Mouse (Mus musculus): ENCODE data around the gene Coa3. TPM values are rescaled to one million over a fixed set of nuclear protein-coding genes. Genes with fewer than 3 reads are reported as not detected.

Coa3 gene
- total RNA-seq, 1 experiment = 139 TPM

GRCm38 (mm10) chr11:101272446-101272845, 6.5 kb downstream of the Coa3 start:
- in situ Hi-C loops (cut with MboI; ENCODE audit: low sequenced_read_pairs in 2 of 2, unreplicated experiment in 2 of 2) = no loop called here
- Histone ChIP-seq H3K27ac (ENCODE audit: insufficient read depth, low read depth, low read length, poor library complexity, severe bottlenecking) (no peak overlapping the region), H3K9ac (ENCODE audit: insufficient read depth, low read depth, low read length, poor library complexity, severe bottlenecking) (no peak overlapping the region), H3K4me1 (ENCODE audit: control insufficient read depth in 2 of 2, insufficient read depth in 2 of 2, low read length in 2 of 2, poor library complexity in 1 of 2) (peaks cover 0 to 12% of the 10 kb centered on the region in 2 experiments; a peak in 3 of 4 replicates), H3K9me3 (ENCODE audit: control insufficient read depth, insufficient read depth, low read depth, low read length) (no peaks in the 10 kb centered on the region), H3K36me3 (ENCODE audit: control insufficient read depth, insufficient read depth, low read length, poor library complexity, severe bottlenecking) (no peaks in the 10 kb centered on the region), H3K4me3 (ENCODE audit: insufficient read depth in 1 of 2, low read depth in 1 of 2, low read length in 2 of 2, poor library complexity in 1 of 2, severe bottlenecking in 1 of 2) (no peak overlapping the region)
- no peak for TF ChIP-seq ZC3H11A (IDR thresholded peaks at IDR 0.05; ENCODE audit: borderline replicate concordance, low read depth, low read length)
- DNase-seq (ENCODE audit: low read depth, low spot score) = no peak

DNA sequence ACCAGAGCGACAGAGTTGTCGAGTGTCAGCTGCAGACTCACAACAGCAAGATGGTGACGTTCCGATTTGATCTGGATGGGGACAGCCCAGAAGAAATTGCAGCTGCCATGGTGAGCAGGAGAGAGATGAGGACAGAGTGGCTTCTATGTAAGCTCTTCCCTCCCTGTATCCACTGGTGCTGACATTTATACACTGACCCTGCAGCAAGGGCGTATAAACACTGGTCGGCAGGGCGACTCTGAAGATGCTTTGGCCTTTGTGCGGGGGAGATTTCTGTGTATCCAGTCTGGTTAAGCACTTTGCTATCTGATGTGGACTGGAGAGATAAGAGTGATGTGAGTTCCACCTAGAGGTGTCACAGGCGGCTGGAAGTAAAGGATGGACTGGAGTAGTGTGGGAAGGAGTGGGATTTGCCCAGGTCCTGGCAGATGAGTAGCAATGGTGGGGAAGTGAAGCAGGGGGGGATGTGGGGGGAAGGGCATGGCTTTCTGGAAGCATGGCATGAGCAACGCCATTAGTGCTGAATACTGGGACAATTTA, 9.3 kb downstream of the Coa3 start:
- in situ Hi-C loops (cut with MboI; ENCODE audit: low sequenced_read_pairs in 2 of 2, unreplicated experiment in 2 of 2) = no loop called here
- no peak for DNase-seq (ENCODE audit: low read depth, low spot score)
- no peak overlapping the region for H3K4me3 ChIP-seq (ENCODE audit: insufficient read depth in 1 of 2, low read depth in 1 of 2, low read length in 2 of 2, poor library complexity in 1 of 2, severe bottlenecking in 1 of 2)

GRCm38 (mm10) chr11:101265906-101266305, 13.0 kb downstream of the Coa3 start:
- Histone ChIP-seq H3K4me1 (ENCODE audit: control insufficient read depth in 2 of 2, insufficient read depth in 2 of 2, low read length in 2 of 2, poor library complexity in 1 of 2) (peaks cover 0 to 32% of the 10 kb centered on the region in 2 experiments; a peak in 2 of 4 replicates), H3K9me3 (ENCODE audit: control insufficient read depth, insufficient read depth, low read depth, low read length) (no peaks in the 10 kb centered on the region), H3K4me3 (ENCODE audit: insufficient read depth in 1 of 2, low read depth in 1 of 2, low read length in 2 of 2, poor library complexity in 1 of 2, severe bottlenecking in 1 of 2) (no peak overlapping the region), H3K36me3 (ENCODE audit: control insufficient read depth, insufficient read depth, low read length, poor library complexity, severe bottlenecking) (no peaks in the 10 kb centered on the region), H3K9ac (ENCODE audit: insufficient read depth, low read depth, low read length, poor library complexity, severe bottlenecking) (no peak overlapping the region), H3K27ac (ENCODE audit: insufficient read depth, low read depth, low read length, poor library complexity, severe bottlenecking) (no peak overlapping the region)
- TF ChIP-seq MAFK (IDR thresholded peaks at IDR 0.05; ENCODE audit: insufficient read depth, low read depth, low read length) = no peak
- TF ChIP-seq ZNF384 (IDR thresholded peaks at IDR 0.05; ENCODE audit: low read depth, low read length) = no peak
- no peak for TF ChIP-seq CHD2 (IDR thresholded peaks at IDR 0.05; ENCODE audit: low read depth, low read length)
- TF ChIP-seq HCFC1 (IDR thresholded peaks at IDR 0.05; ENCODE audit: borderline replicate concordance, insufficient read depth, low read length) = no peak
- TF ChIP-seq ZC3H11A (IDR thresholded peaks at IDR 0.05; ENCODE audit: borderline replicate concordance, low read depth, low read length) = no peak
- DNase-seq (ENCODE audit: low read depth, low spot score) = no peak
- in situ Hi-C loops (cut with MboI; ENCODE audit: low sequenced_read_pairs in 2 of 2, unreplicated experiment in 2 of 2) = no loop called here

More for the DNA sequence above, 9.3 kb downstream of the Coa3 start:
- TF ChIP-seq HCFC1 (IDR thresholded peaks at IDR 0.05; ENCODE audit: borderline replicate concordance, insufficient read depth, low read length) (no peak), ZC3H11A (IDR thresholded peaks at IDR 0.05; ENCODE audit: borderline replicate concordance, low read depth, low read length) (no peak), CHD2 (IDR thresholded peaks at IDR 0.05; ENCODE audit: low read depth, low read length) (peak; percentile 11; the same call in 1 of the 2 replicates), ZNF384 (IDR thresholded peaks at IDR 0.05; ENCODE audit: low read depth, low read length) (no peak)
- Histone ChIP-seq H3K4me1 (ENCODE audit: control insufficient read depth in 2 of 2, insufficient read depth in 2 of 2, low read length in 2 of 2, poor library complexity in 1 of 2) (peaks cover 0 to 11% of the 10 kb centered on the region in 2 experiments; a peak in 1 of 4 replicates), H3K9me3 (ENCODE audit: control insufficient read depth, insufficient read depth, low read depth, low read length) (no peaks in the 10 kb centered on the region), H3K9ac (ENCODE audit: insufficient read depth, low read depth, low read length, poor library complexity, severe bottlenecking) (no peak overlapping the region), H3K27ac (ENCODE audit: insufficient read depth, low read depth, low read length, poor library complexity, severe bottlenecking) (no peak overlapping the region), H3K36me3 (ENCODE audit: control insufficient read depth, insufficient read depth, low read length, poor library complexity, severe bottlenecking) (no peaks in the 10 kb centered on the region)

DNA sequence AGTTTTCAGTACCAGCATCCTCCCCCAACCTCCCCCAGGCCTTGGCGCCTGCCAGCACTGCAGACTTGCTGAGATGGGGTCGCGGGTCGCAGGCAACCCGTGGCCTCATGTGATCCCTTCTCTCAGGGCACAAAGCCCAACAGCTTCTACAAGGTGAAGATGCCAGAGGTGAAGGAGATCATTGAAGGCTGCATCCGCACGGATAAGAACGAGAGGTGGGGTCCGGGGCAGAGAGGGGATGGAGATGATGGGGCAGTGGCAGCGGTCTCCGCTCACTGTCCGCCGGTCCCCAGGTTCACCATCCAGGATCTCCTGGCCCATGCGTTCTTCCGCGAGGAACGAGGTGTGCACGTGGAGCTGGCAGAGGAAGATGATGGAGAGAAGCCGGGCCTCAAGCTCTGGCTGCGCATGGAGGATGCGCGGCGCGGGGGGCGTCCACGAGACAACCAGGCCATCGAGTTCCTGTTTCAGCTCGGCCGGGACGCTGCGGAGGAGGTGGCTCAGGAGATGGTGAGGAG, 13.9 kb downstream of the Coa3 start:
- in situ Hi-C loops (cut with MboI; ENCODE audit: low sequenced_read_pairs in 2 of 2, unreplicated experiment in 2 of 2) = no loop called here

GRCm38 (mm10) chr11:101263989-101264280, 15.0 kb downstream of the Coa3 start:
- TF ChIP-seq ZNF384 (IDR thresholded peaks at IDR 0.05; ENCODE audit: low read depth, low read length) = no peak
- TF ChIP-seq HCFC1 (IDR thresholded peaks at IDR 0.05; ENCODE audit: borderline replicate concordance, insufficient read depth, low read length) = no peak
- TF ChIP-seq ZC3H11A (IDR thresholded peaks at IDR 0.05; ENCODE audit: borderline replicate concordance, low read depth, low read length) = no peak
- TF ChIP-seq MAFK (IDR thresholded peaks at IDR 0.05; ENCODE audit: insufficient read depth, low read depth, low read length) = no peak
- no peak for TF ChIP-seq CHD2 (IDR thresholded peaks at IDR 0.05; ENCODE audit: low read depth, low read length)
- Histone ChIP-seq H3K4me3 (ENCODE audit: insufficient read depth in 1 of 2, low read depth in 1 of 2, low read length in 2 of 2, poor library complexity in 1 of 2, severe bottlenecking in 1 of 2) (no peak overlapping the region), H3K36me3 (ENCODE audit: control insufficient read depth, insufficient read depth, low read length, poor library complexity, severe bottlenecking) (peaks cover 2% of the 10 kb centered on the region; the same call in 1 of the 2 replicates), H3K27ac (ENCODE audit: insufficient read depth, low read depth, low read length, poor library complexity, severe bottlenecking) (no peak overlapping the region), H3K9ac (ENCODE audit: insufficient read depth, low read depth, low read length, poor library complexity, severe bottlenecking) (no peak overlapping the region), H3K9me3 (ENCODE audit: control insufficient read depth, insufficient read depth, low read depth, low read length) (no peaks in the 10 kb centered on the region), H3K4me1 (ENCODE audit: control insufficient read depth in 2 of 2, insufficient read depth in 2 of 2, low read length in 2 of 2, poor library complexity in 1 of 2) (peaks cover 0 to 30% of the 10 kb centered on the region in 2 experiments; a peak in 2 of 4 replicates)
- in situ Hi-C loops (cut with MboI; ENCODE audit: low sequenced_read_pairs in 2 of 2, unreplicated experiment in 2 of 2) = no loop called here
- no peak for DNase-seq (ENCODE audit: low read depth, low spot score)

More for the DNA sequence above, 13.9 kb downstream of the Coa3 start:
- peak overlapping the region; percentile 34 to 37; a peak in 3 of 4 replicates for H3K4me3 ChIP-seq (ENCODE audit: insufficient read depth in 1 of 2, low read depth in 1 of 2, low read length in 2 of 2, poor library complexity in 1 of 2, severe bottlenecking in 1 of 2)
- no peak for DNase-seq (ENCODE audit: low read depth, low spot score)
- no peaks in the 10 kb centered on the region for H3K9me3 ChIP-seq (ENCODE audit: control insufficient read depth, insufficient read depth, low read depth, low read length)
- H3K9ac ChIP-seq (ENCODE audit: insufficient read depth, low read depth, low read length, poor library complexity, severe bottlenecking) = peak overlapping the region; percentile 20
- H3K36me3 ChIP-seq (ENCODE audit: control insufficient read depth, insufficient read depth, low read length, poor library complexity, severe bottlenecking) = no peaks in the 10 kb centered on the region
- peaks cover 0 to 31% of the 10 kb centered on the region in 2 experiments; a peak in 2 of 4 replicates for H3K4me1 ChIP-seq (ENCODE audit: control insufficient read depth in 2 of 2, insufficient read depth in 2 of 2, low read length in 2 of 2, poor library complexity in 1 of 2)
- TF ChIP-seq HCFC1 (IDR thresholded peaks at IDR 0.05; ENCODE audit: borderline replicate concordance, insufficient read depth, low read length) (no peak), MAFK (IDR thresholded peaks at IDR 0.05; ENCODE audit: insufficient read depth, low read depth, low read length) (no peak), ZC3H11A (IDR thresholded peaks at IDR 0.05; ENCODE audit: borderline replicate concordance, low read depth, low read length) (no peak), CHD2 (IDR thresholded peaks at IDR 0.05; ENCODE audit: low read depth, low read length) (no peak), ZNF384 (IDR thresholded peaks at IDR 0.05; ENCODE audit: low read depth, low read length) (no peak)
- no peak overlapping the region for H3K27ac ChIP-seq (ENCODE audit: insufficient read depth, low read depth, low read length, poor library complexity, severe bottlenecking)
